Mouse (Mus musculus) liver, adult 2 months (tissue): ENCODE data around the gene Rpp30. TPM values are rescaled to one million over a fixed set of nuclear protein-coding genes. Genes with fewer than 3 reads are reported as not detected.
A peak's percentile ranks its signal among the peaks of the same experiment; 100 is the strongest.

Experiments used
- DNase-seq: peaks from one replicate; pipeline ENCODE4 v3.0.0-alpha.2; 2011; ENCODE audit warnings: low read depth, low spot score; ENCODE audit errors: extremely low read depth
- H3K27ac ChIP-seq: fragments of 200-500 bp; replicated peaks from 2 replicates; pipeline ENCODE4 v1.5.1; 2012; ENCODE audit warnings: low read depth, mild to moderate bottlenecking, control low read depth, inconsistent platforms, low read length; ENCODE audit not compliant: insufficient read depth
- H3K27me3 ChIP-seq: fragments of 200-500 bp; 2 replicates; pipeline ENCODE4 v1.6.1; 2012; ENCODE audit warnings: mild to moderate bottlenecking, moderate library complexity, low read length, inconsistent platforms; ENCODE audit not compliant: control insufficient read depth, insufficient read depth
- H3K36me3 ChIP-seq: fragments of 200-500 bp; 2 replicates; pipeline ENCODE4 v1.6.1; 2012; ENCODE audit warnings: low read length, inconsistent platforms; ENCODE audit not compliant: control insufficient read depth, insufficient read depth
- H3K4me1 ChIP-seq: fragments of 200-500 bp; 2 replicates; pipeline ENCODE4 v1.6.1; 2011; ENCODE audit warnings: low read length; ENCODE audit not compliant: control insufficient read depth, insufficient read depth
- H3K4me3 ChIP-seq: fragments of 200-500 bp; 2 replicates; pipeline ENCODE4 v1.5.1; 2011; ENCODE audit warnings: low read depth, mild to moderate bottlenecking, control low read depth, low read length, moderate library complexity; ENCODE audit not compliant: insufficient read depth
- H3K79me2 ChIP-seq: fragments of 200-500 bp; 2 replicates; pipeline ENCODE4 v1.6.1; 2012; ENCODE audit warnings: inconsistent platforms, mild to moderate bottlenecking, low read length, moderate library complexity; ENCODE audit not compliant: control insufficient read depth, insufficient read depth
- H3K9ac ChIP-seq: fragments of 200-500 bp; 2 replicates; pipeline ENCODE4 v1.6.1; 2012; ENCODE audit warnings: low read depth, mild to moderate bottlenecking, control low read depth, inconsistent platforms, low read length
- CTCF ChIP-seq: fragments of 200-500 bp; IDR thresholded peaks from 2 replicates; pipeline ENCODE4 v1.5.1; 2011; ENCODE audit warnings: low read depth, low read length, control low read depth
- POLR2A ChIP-seq: fragments of 200-500 bp; IDR thresholded peaks from 2 replicates; pipeline ENCODE4 v1.6.1; 2011; ENCODE audit warnings: low read length, control low read depth; ENCODE audit not compliant: insufficient read depth; ENCODE audit errors: extremely low read depth
- WGBS: fragments of 180-500 bp; shearing (Covaris S2); methylation state at CpG from one replicate; pipeline ENCODE4 v1.1.7; 2018; 5-methylcytosine and 5-hydroxymethylcytosine counted together
- polyA plus RNA-seq: library from polyadenylated mRNA; depleted of rRNA; stranded (reverse); fragments of >200 nt; gene quantifications from 2 replicates; pipeline ENCODE4 v1.2.3, GENCODE M21; 2012
- total RNA-seq: library from RNA; depleted of rRNA; stranded (reverse); fragments of >200 nt; gene quantifications from 2 replicates; pipeline ENCODE4 v1.2.3, GENCODE M21; 2014

Rpp30 gene
- total and polyA plus RNA-seq, 2 experiments, result 1.3 to 10.8 TPM

DNA sequence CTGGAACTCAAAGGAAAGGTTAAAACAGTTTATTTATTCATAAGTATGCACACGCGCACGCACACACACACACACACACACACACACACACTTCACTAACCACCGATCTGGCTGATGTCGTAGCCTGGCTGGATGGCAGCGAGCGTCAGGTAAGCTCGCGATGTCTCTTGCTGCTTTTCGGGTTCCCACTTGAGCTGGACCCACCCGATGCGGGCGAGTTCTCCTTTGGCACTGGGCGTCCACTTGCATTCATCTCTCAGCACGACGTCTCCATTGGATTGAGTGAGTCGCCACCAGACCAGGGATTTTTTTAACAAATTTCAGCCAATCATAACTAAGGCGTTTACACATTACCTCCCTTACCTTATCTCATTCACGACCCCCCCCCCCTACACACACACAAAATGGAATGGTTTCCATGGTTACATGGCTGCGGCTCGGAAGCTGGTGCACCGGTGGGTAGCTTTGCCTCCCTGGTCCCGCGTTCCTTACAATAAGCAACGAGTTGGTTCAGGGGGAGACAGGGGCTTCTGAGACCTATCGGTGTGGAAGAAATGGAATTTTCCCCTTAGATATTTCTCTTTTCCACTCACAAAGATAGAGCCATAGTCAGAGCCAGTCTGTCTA lies 25.9 kb downstream of the Rpp30 start:
- Histone ChIP-seq H3K27me3 (no peaks in the 10 kb centered on the region), H3K4me3 (no peak overlapping the region), H3K36me3 (peaks cover 4% of the 10 kb centered on the region), H3K9ac (no peak overlapping the region), H3K4me1 (0 out of 2 replicates have a peak, but pooled peaks cover 2% of the 10 kb centered on the region), H3K79me2 (no peaks in the 10 kb centered on the region), H3K27ac (no peak overlapping the region)
- TF ChIP-seq CTCF (no peak), POLR2A (no peak)
- 82% methylated on average over 26 of the region's 26 CpGs for WGBS
- DNase-seq, result no peak

- 37% methylated on average over 7 of the region's 7 CpGs for WGBS
- no peak for TF ChIP-seq CTCF
- no peak for TF ChIP-seq POLR2A
- H3K27me3 ChIP-seq, result no peaks in the 10 kb centered on the region
- peak; percentile 30 for DNase-seq
- H3K79me2 ChIP-seq, result no peaks in the 10 kb centered on the region
- no peaks in the 10 kb centered on the region for H3K36me3 ChIP-seq
- H3K4me3 ChIP-seq, result no peak overlapping the region
- 0 out of 2 replicates have a peak, but pooled peaks cover 2% of the 10 kb centered on the region for H3K4me1 ChIP-seq
- no peak overlapping the region for H3K27ac ChIP-seq
- no peak overlapping the region for H3K9ac ChIP-seq
Measured at GRCm38 (mm10) chr19:36110465-36110864, 26.9 kb downstream of the Rpp30 start.

DNA sequence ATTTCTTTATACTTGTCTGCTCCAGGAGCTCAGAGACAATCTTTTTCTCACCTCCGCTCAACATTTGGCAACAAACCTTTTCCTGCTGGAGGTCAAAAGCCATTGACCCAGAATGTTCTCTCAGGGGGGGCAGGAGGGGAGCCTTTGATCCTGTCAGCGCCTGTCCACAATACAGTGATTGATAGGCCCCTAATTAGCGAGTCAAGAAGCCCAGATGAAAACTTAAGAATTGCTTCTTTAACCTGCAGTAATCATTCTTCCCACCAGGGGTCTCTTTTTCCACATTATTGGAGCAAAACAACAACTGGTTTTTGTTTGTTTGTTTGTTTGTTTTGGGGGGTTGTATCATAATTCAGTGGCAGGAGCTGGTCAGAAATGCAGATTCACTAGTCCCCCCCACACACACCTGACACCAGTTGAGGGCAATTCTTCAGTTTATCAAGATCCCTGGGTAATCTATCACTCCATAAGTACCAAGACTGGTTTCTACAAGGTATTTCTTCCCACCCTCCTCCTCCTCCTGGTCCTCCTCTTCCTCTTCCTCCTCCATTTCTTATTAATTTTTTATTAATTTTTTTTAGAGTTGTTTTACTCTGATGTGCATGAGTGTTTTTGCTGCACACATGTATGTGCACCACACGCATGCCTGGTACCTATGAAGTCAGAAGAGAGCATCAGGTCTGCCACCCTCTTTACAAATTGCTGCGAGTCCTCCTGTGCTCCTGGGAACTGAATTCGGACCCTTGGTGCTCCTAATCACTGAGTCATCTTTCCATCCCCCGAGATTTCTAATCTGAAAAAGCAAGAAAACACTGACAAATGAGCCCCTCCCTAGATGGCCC lies 27.8 kb downstream of the Rpp30 start:
- WGBS, result 36% methylated on average over 7 of the region's 7 CpGs
- no peak overlapping the region for H3K9ac ChIP-seq
- H3K4me3 ChIP-seq, result no peak overlapping the region
- H3K27ac ChIP-seq, result no peak overlapping the region
- H3K79me2 ChIP-seq, result no peaks in the 10 kb centered on the region
- no peaks in the 10 kb centered on the region for H3K27me3 ChIP-seq
- H3K4me1 ChIP-seq, result 0 out of 2 replicates have a peak, but pooled peaks cover 2% of the 10 kb centered on the region
- no peaks in the 10 kb centered on the region for H3K36me3 ChIP-seq
- peak; percentile 25 for DNase-seq
- TF ChIP-seq POLR2A (no peak), CTCF (0 out of 2 replicates have a peak, but pooled peaks have one; percentile 2)

DNA sequence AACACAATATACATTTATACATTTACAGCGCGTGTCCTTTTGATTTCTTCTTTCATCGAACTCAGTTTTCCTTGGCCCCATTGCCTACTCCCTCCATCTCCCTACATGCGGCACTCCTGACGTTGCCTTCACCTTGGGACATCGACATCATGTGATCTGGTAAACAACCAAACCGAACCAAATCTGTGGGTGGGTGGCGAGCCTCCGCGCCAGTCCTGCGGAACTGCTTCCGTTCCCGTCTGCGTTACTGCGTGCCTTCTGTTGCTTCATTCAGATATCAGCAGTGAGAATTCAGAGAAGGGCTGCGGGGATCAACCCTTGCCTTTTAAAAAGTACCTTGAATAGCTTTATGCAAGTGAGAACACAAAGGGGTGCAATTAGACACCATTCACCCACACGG lies 28.5 kb downstream of the Rpp30 start:
- Histone ChIP-seq H3K4me1 (0 out of 2 replicates have a peak, but pooled peaks cover 2% of the 10 kb centered on the region), H3K4me3 (no peak overlapping the region), H3K9ac (no peak overlapping the region), H3K27ac (no peak overlapping the region), H3K27me3 (no peaks in the 10 kb centered on the region), H3K36me3 (no peaks in the 10 kb centered on the region), H3K79me2 (no peaks in the 10 kb centered on the region)
- TF ChIP-seq POLR2A, result no peak
- DNase-seq, result no peak
- WGBS, result 57% methylated on average over 17 of the region's 17 CpGs

DNA sequence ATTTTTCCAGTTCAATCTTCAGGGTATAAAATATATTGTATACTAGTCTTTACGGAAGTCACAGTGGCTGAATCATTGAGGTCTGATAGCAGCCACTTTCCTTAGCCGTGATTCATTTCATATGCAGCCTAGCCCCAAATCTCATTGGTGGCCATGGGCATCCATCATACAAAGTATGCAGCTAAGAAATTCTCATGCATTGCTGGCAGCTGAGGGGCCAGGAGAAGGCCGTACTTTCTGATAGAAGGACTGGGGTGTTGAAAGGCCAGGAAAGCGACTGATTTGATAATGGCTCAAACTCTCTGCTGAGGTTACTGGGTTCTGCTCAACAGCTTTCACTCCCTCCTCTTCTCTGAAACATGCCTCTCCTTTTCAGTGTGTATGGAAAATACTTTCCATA lies 32.7 kb downstream of the Rpp30 start:
- no peak overlapping the region for H3K9ac ChIP-seq
- H3K4me1 ChIP-seq, result no peaks in the 10 kb centered on the region
- DNase-seq, result no peak
- H3K4me3 ChIP-seq, result no peak overlapping the region
- no peaks in the 10 kb centered on the region for H3K27me3 ChIP-seq
- no peaks in the 10 kb centered on the region for H3K36me3 ChIP-seq
- WGBS, result 88% methylated on average over 4 of the region's 4 CpGs
- H3K27ac ChIP-seq, result no peak overlapping the region
- no peaks in the 10 kb centered on the region for H3K79me2 ChIP-seq
- TF ChIP-seq POLR2A (no peak), CTCF (no peak)

- DNase-seq, result no peak
- Histone ChIP-seq H3K27ac (no peak overlapping the region), H3K9ac (no peak overlapping the region), H3K4me3 (no peak overlapping the region), H3K4me1 (no peaks in the 10 kb centered on the region), H3K36me3 (no peaks in the 10 kb centered on the region), H3K27me3 (no peaks in the 10 kb centered on the region), H3K79me2 (no peaks in the 10 kb centered on the region)
- WGBS, result 86% methylated on average over 8 of the region's 8 CpGs
- TF ChIP-seq CTCF (no peak), POLR2A (no peak)
Measured at GRCm38 (mm10) chr19:36119219-36119618, 35.7 kb downstream of the Rpp30 start.
